Mouse (Mus musculus): Measurements from ENCODE around the gene Olfr209. TPM values are rescaled to one million over a fixed set of nuclear protein-coding genes. Genes with fewer than 3 reads are reported as not detected.

Gene Olfr209
- polyA plus RNA-seq (2011; ENCODE audit: insufficient read depth, insufficient read length, low replicate concordance, missing spikeins), result not detected in 2 replicates

DNA sequence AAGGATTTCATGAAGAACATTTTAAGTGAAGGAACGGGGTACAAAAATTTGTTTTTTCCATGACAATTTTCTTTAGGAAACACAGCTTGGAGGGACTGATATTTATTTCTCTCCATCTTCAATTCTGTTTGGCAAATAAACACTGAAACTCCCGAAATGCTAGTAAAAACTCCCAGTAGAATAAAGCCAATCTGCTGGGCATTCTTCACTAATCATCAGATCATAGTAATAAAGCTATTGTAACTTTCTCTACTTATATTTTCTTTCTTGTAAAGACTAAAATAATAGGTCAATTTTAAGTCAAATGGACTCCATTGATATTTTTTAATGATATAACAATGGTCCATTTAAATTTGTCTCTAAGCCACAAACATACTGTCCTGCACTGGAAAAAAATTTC is at the start of gene Olfr209:
Gene Olfr209, minus strand, starts transcription at position 101 of the 400 bp plus-strand sequence.
- no peaks in the 10 kb centered on the region for H3K4me1 ChIP-seq (ENCODE audit: control insufficient read depth, insufficient read depth, low read length)
- WGBS, result 71% methylated on average over 2 of the region's 2 CpGs

GRCm38 (mm10) chr16:59413475-59413874 is 49.7 kb upstream of the Olfr209 start:
- WGBS, result 68% methylated on average over 4 of the region's 4 CpGs
- no peaks in the 10 kb centered on the region for H3K4me1 ChIP-seq (ENCODE audit: control insufficient read depth, insufficient read depth, low read length)
- no peak overlapping the region for H3K27ac ChIP-seq (ENCODE audit: control insufficient read depth, insufficient read depth, low read depth, low read length, poor library complexity)
- H3K4me3 ChIP-seq (replicated peaks; ENCODE audit: control insufficient read depth, low read depth, low read length), result no peak overlapping the region
- no peak for TF ChIP-seq POLR2A (IDR thresholded peaks at IDR 0.05; ENCODE audit: borderline replicate concordance, control insufficient read depth, low read depth, low read length)
- no peak for TF ChIP-seq CTCF (IDR thresholded peaks at IDR 0.05; ENCODE audit: control insufficient read depth, insufficient read depth, low read length)

More for the DNA sequence above, at the start of gene Olfr209:
- TF ChIP-seq POLR2A (IDR thresholded peaks at IDR 0.05; ENCODE audit: borderline replicate concordance, control insufficient read depth, low read depth, low read length) (no peak), CTCF (IDR thresholded peaks at IDR 0.05; ENCODE audit: control insufficient read depth, insufficient read depth, low read length) (no peak)
- H3K4me3 ChIP-seq (replicated peaks; ENCODE audit: control insufficient read depth, low read depth, low read length), result no peak within 1 kb of the TSS
- no peak within 1 kb of the TSS for H3K27ac ChIP-seq (ENCODE audit: control insufficient read depth, insufficient read depth, low read depth, low read length, poor library complexity)

DNA sequence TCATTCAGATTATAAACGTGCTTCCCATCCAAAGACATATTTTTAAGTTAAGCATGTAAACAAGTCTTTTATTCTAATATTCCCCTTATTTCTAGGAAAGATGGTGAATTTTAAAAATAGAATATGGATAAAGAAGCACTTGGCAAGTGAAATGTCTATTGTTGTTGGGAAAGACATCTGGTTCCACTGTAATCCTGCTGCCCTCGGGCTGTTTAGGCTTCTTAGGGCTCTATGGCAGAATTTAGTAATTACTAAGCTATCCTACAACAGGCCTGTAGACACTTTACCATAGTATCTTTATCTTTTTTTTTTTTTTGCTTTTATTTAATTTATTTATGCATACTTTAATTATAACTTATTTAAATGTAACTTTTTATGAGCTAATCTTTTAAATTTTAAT is 46.0 kb upstream of the Olfr209 start:
- no peak overlapping the region for H3K4me3 ChIP-seq (replicated peaks; ENCODE audit: control insufficient read depth, low read depth, low read length)
- WGBS, result 64% methylated on average over 2 of the region's 2 CpGs
- no peaks in the 10 kb centered on the region for H3K4me1 ChIP-seq (ENCODE audit: control insufficient read depth, insufficient read depth, low read length)
- H3K27ac ChIP-seq (ENCODE audit: control insufficient read depth, insufficient read depth, low read depth, low read length, poor library complexity), result no peak overlapping the region
- TF ChIP-seq CTCF (IDR thresholded peaks at IDR 0.05; ENCODE audit: control insufficient read depth, insufficient read depth, low read length), result no peak
- no peak for TF ChIP-seq POLR2A (IDR thresholded peaks at IDR 0.05; ENCODE audit: borderline replicate concordance, control insufficient read depth, low read depth, low read length)

GRCm38 (mm10) chr16:59409341-59409748 is 45.6 kb upstream of the Olfr209 start:
- Histone ChIP-seq H3K4me1 (ENCODE audit: control insufficient read depth, insufficient read depth, low read length) (no peaks in the 10 kb centered on the region), H3K4me3 (replicated peaks; ENCODE audit: control insufficient read depth, low read depth, low read length) (no peak overlapping the region), H3K27ac (ENCODE audit: control insufficient read depth, insufficient read depth, low read depth, low read length, poor library complexity) (no peak overlapping the region)
- TF ChIP-seq POLR2A (IDR thresholded peaks at IDR 0.05; ENCODE audit: borderline replicate concordance, control insufficient read depth, low read depth, low read length) (no peak), CTCF (IDR thresholded peaks at IDR 0.05; ENCODE audit: control insufficient read depth, insufficient read depth, low read length) (no peak)
- WGBS, result 83% methylated on average over 15 of the region's 15 CpGs

GRCm38 (mm10) chr16:59407032-59407431 is 43.2 kb upstream of the Olfr209 start, which contains the start of gene Gabrr3:
Gene Gabrr3, plus strand, starts transcription at chr16:59407332.
- H3K4me1 ChIP-seq (ENCODE audit: control insufficient read depth, insufficient read depth, low read length), result no peaks in the 10 kb centered on the region

GRCm38 (mm10) chr16:59404798-59405197 is 41.0 kb upstream of the Olfr209 start:
- TF ChIP-seq CTCF (IDR thresholded peaks at IDR 0.05; ENCODE audit: control insufficient read depth, insufficient read depth, low read length), result no peak
- TF ChIP-seq POLR2A (IDR thresholded peaks at IDR 0.05; ENCODE audit: borderline replicate concordance, control insufficient read depth, low read depth, low read length), result no peak
- WGBS, result 54% methylated on average over 9 of the region's 9 CpGs
- H3K4me3 ChIP-seq (replicated peaks; ENCODE audit: control insufficient read depth, low read depth, low read length), result no peak overlapping the region
- H3K27ac ChIP-seq (ENCODE audit: control insufficient read depth, insufficient read depth, low read depth, low read length, poor library complexity), result no peak overlapping the region
- H3K4me1 ChIP-seq (ENCODE audit: control insufficient read depth, insufficient read depth, low read length), result no peaks in the 10 kb centered on the region

More at GRCm38 (mm10) chr16:59407032-59407431, 43.2 kb upstream of the Olfr209 start, which contains the start of gene Gabrr3:
- no peak within 1 kb of the TSS for H3K4me3 ChIP-seq (replicated peaks; ENCODE audit: control insufficient read depth, low read depth, low read length)
- WGBS, result 78% methylated on average over 5 of the region's 5 CpGs
- H3K27ac ChIP-seq (ENCODE audit: control insufficient read depth, insufficient read depth, low read depth, low read length, poor library complexity), result no peak within 1 kb of the TSS
- TF ChIP-seq CTCF (IDR thresholded peaks at IDR 0.05; ENCODE audit: control insufficient read depth, insufficient read depth, low read length) (no peak), POLR2A (IDR thresholded peaks at IDR 0.05; ENCODE audit: borderline replicate concordance, control insufficient read depth, low read depth, low read length) (no peak)

DNA sequence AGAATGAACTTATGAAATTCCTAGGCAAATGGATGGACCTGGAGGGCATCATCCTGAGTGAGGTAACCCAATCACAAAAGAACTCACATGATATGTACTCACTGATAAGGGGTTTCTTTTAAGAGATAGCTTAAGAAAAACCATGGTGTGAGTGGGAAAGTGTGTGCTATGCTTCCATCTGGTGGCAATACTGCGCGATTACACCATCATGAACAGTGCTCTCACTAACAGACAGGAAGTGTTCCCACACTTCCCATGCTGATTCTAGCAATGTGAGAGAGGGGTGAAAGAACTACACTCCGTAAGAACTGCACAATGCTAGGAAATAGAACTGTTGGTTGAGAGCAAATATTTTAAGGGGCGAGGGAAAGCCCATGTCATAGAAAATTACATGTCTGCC is 39.9 kb upstream of the Olfr209 start:
- Histone ChIP-seq H3K4me1 (ENCODE audit: control insufficient read depth, insufficient read depth, low read length) (no peaks in the 10 kb centered on the region), H3K27ac (ENCODE audit: control insufficient read depth, insufficient read depth, low read depth, low read length, poor library complexity) (no peak overlapping the region), H3K4me3 (replicated peaks; ENCODE audit: control insufficient read depth, low read depth, low read length) (no peak overlapping the region)
- TF ChIP-seq CTCF (IDR thresholded peaks at IDR 0.05; ENCODE audit: control insufficient read depth, insufficient read depth, low read length) (no peak), POLR2A (IDR thresholded peaks at IDR 0.05; ENCODE audit: borderline replicate concordance, control insufficient read depth, low read depth, low read length) (no peak)
- 8% methylated on average over 4 of the region's 4 CpGs for WGBS

DNA sequence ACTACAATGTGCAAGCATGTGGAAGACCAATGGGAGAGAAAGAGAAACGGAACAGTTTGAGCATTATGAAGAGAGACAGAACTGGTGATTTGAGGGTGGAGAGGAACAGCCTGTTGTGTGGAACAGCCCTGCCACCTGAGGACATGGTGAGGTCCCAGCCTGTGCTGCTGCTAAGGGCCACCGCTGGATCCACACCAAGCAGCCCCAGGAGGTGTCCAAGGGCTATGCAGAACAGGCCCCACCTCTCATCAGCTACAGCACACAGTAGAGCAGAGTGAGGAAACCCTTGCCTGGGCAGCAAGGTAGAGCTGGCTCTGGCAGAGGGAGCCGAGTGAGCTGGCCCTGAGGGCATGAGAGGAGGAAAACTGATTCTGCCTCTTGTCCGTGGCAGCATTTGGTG is 38.2 kb upstream of the Olfr209 start:
- TF ChIP-seq CTCF (IDR thresholded peaks at IDR 0.05; ENCODE audit: control insufficient read depth, insufficient read depth, low read length) (no peak), POLR2A (IDR thresholded peaks at IDR 0.05; ENCODE audit: borderline replicate concordance, control insufficient read depth, low read depth, low read length) (no peak)
- Histone ChIP-seq H3K4me3 (replicated peaks; ENCODE audit: control insufficient read depth, low read depth, low read length) (no peak overlapping the region), H3K4me1 (ENCODE audit: control insufficient read depth, insufficient read depth, low read length) (no peaks in the 10 kb centered on the region), H3K27ac (ENCODE audit: control insufficient read depth, insufficient read depth, low read depth, low read length, poor library complexity) (no peak overlapping the region)
- 80% methylated on average over 4 of the region's 4 CpGs for WGBS

DNA sequence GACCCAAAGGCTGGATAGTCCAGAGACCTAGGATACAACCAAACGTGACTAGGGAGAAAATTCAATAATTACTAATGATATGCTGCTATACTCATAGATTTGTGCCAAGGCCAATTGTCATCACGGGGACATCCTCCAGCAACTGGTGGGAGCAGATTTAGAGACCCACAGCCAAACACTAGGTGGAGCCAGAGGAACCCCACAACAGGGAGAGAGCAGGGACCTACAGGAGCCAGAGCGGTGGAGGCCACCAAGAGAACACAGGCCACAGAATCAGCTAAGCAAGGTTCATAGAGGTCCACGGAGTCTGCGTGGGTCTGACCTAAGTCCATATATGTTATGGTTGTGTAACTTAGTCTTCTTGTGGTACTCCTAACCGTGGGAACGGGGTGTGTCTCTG is 37.3 kb upstream of the Olfr209 start:
- Histone ChIP-seq H3K4me1 (ENCODE audit: control insufficient read depth, insufficient read depth, low read length) (no peaks in the 10 kb centered on the region), H3K27ac (ENCODE audit: control insufficient read depth, insufficient read depth, low read depth, low read length, poor library complexity) (no peak overlapping the region), H3K4me3 (replicated peaks; ENCODE audit: control insufficient read depth, low read depth, low read length) (no peak overlapping the region)
- 58% methylated on average over 7 of the region's 7 CpGs for WGBS
- peak; percentile 31; the same call in 1 of the 2 replicates for TF ChIP-seq CTCF (IDR thresholded peaks at IDR 0.05; ENCODE audit: control insufficient read depth, insufficient read depth, low read length)
- no peak for TF ChIP-seq POLR2A (IDR thresholded peaks at IDR 0.05; ENCODE audit: borderline replicate concordance, control insufficient read depth, low read depth, low read length)
